Mouse (Mus musculus): Measurements from ENCODE around the gene Rpl3. TPM values are rescaled to one million over a fixed set of nuclear protein-coding genes. Genes with fewer than 3 reads are reported as not detected.

Rpl3 gene
- total RNA-seq, 2 experiments from 2014 or later, result 602 to 611 TPM

GRCm38 (mm10) chr15:80115866-80116794 lies 24.5 kb upstream of the Rpl3 start:
- DNase-seq, result no peak

DNA sequence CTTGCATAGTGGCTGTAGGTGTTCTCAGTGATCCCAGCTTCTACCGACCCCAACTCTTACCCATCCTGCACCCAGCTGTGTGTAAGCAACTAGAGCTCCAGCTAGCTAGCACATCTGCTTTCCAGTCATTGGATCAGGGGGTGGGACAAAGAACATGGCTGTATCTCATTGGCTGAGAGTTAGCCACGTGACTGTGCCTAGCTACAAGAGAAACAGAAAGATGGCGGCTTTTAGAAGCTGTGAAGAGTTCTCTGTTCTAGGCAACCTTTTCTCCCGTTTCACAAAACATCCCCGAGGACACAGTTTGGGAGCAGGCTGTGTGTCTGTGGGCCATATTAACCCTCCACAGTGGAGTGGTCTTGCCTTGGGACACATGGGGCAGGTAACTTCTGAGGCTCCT lies 23.6 kb upstream of the Rpl3 start:
- DNase-seq, result no peak

- DNase-seq, result no peak
Measured at GRCm38 (mm10) chr15:80114414-80114813, 22.7 kb upstream of the Rpl3 start.

DNA sequence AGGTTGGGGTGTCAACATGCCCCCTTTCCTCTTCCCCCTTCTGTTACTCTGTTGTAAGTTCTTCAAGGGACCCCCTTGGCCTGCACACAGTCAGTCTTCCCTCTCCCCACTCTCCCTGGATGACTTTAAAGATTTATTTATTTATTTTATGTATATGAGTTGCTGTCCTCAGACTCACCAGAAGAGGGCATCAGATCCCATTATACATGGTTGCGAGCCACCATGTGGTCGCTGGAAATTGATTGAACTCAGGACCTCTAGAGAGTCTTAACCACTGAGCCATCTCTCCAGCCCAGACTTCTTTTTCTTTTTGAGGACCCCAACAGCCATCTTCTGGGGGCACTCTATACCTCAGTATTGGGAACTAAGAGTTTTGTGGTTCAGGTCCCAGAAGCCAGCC lies 20.8 kb upstream of the Rpl3 start:
- DNase-seq, result no peak

- DNase-seq, result no peak
Measured at GRCm38 (mm10) chr15:80111436-80111835, 19.8 kb upstream of the Rpl3 start.

GRCm38 (mm10) chr15:80107575-80107974 lies 15.9 kb upstream of the Rpl3 start:
- no peak for DNase-seq

DNA sequence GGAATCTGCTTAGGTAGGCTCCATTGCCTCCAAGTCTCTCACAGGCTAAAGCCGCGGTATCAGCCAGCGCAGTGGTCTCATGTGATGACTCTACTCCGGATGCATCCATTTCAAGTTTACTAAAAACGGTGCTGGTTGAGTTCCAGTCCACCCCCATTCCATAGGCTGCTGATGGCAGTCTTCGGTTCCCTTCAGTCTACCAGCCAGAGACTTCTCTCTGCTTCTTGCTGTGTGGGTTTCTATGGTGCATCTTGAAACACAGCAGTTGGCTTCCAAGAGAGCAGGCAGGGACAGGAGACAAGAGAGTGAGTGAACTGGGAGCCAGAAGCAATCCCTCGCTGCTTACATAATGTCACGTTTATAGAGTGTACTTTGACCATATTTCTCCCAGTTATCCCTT lies 15.5 kb upstream of the Rpl3 start:
- no peak for DNase-seq

- DNase-seq, result no peak
Measured at GRCm38 (mm10) chr15:80105490-80106410, 14.1 kb upstream of the Rpl3 start.

GRCm38 (mm10) chr15:80102495-80102894 lies 10.8 kb upstream of the Rpl3 start:
- no peak for DNase-seq

- DNase-seq, result no peak
Measured at GRCm38 (mm10) chr15:80101503-80101902, 9.8 kb upstream of the Rpl3 start.

- DNase-seq, result no peak
Measured at GRCm38 (mm10) chr15:80100871-80101270, 9.2 kb upstream of the Rpl3 start.

GRCm38 (mm10) chr15:80100196-80100595 lies 8.5 kb upstream of the Rpl3 start:
- DNase-seq, result no peak

DNA sequence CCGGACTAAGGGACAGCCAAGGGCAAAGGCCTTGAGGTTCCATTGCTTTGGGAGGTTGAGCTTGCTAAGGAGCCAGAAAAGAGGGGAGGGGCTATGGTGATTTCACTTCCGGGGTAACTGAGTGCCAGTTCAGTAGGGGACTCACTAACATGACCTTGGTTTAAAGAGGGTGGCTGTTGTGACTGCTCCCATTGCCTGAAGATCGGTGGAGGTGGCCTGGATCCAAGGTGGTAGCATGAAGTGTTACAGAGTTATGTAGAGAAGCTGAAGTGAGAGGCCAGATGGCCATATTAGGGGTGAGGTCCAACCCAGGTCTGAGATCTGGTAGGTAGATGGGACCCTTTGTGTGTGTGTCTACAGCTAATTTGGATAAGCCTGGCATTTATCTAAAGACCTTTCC lies 7.8 kb upstream of the Rpl3 start:
- DNase-seq, result no peak

GRCm38 (mm10) chr15:80098809-80099208 lies 7.1 kb upstream of the Rpl3 start:
- peak; percentile 51 to 57 for DNase-seq

DNA sequence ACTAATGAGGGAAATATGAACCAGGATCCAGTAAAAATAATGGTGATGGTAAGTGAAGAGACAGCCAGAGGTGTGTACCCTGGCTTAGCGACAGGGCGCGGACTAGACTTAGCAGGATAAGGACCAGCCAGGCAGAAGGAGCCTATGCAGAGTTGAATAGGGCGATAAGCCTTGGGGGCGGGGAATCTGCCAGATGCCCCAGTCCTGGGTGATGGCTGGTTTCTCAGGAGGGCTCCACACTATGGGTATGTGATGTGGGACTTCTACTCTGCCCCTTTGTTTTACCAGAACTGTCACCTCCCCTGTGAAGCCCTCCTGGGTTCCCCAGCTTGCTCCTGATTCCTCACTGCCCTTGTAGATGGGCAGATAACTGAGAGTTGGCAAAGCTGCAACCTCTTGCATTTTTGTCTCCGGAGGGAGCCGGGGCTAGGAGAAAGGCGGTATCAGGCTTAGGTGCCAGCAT lies 6.4 kb upstream of the Rpl3 start:
- no peak for DNase-seq

DNA sequence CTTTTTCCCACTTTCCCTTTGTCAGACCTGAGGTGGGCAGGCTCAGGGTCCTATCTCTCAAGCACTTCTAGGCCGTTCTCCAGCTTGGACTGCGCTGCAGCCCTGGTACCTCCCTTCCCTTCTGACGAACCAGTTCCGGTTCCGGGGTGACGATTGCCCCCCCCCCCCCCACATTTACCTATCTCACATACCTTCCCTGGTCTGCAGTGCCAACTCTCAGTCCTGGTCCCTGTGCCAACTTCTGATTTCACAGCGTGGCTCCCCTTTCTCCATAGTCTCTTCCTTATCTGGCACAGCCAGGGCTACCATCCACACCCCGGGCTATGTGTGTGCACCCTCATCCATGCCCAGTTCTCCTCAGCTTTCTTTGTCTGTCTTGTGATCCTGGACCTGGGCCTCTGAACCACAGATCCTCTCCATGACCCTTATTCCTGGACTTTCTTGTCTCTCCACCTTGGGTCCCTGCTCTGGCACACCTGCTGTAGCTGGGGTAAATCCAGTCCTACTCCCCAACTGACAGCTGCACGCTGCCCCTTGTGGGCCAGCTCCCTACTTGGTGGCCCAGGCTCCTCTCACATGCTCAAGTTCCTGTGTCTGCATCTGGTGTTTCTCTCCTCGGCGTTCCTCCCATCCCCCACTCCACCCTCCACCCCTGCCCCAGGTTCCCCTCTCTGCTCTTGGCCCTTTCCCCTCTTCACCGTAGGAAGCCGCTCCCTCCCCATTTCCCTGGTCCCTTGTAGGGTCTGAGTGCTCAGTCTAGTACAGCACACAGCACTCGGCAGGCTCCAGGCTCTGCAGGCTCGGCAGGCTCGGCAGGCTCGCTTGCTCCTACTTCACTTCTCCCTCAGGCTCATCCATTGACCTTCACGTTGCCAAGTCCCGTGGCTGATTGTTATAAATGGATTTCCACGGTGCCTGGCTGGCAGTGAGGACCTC lies 5.5 kb upstream of the Rpl3 start:
- peak; percentile 76 to 81 for DNase-seq

- DNase-seq, result no peak
Measured at GRCm38 (mm10) chr15:80096406-80096805, 4.7 kb upstream of the Rpl3 start.

GRCm38 (mm10) chr15:80095596-80095995 lies 3.9 kb upstream of the Rpl3 start:
- no peak for DNase-seq

DNA sequence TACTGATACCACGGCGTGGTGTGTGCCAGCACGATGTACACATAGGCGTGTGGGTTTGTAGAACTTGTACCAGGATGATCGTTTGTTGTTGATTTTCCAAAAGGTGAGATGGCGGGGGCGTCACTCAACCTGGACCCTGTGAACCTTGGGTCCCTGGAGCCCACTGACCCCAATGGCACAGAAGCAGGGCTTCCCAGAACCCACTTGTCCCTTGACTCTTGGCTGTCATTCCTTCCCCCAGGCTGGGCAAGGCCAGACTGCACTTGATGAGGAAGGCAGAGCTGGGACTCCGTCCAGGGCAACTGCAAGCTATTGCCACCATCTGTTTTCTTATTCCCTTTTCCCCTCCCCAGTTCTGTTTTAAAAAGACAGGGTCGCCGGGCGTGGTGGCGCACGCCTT lies 2.5 kb upstream of the Rpl3 start:
- no peak for DNase-seq

- DNase-seq, result peak; percentile 56 to 59
Measured at GRCm38 (mm10) chr15:80092599-80092998, 931 bp upstream of the Rpl3 start.

GRCm38 (mm10) chr15:80092041-80092441 lies 373 bp upstream of the Rpl3 start:
- DNase-seq, result no peak

DNA sequence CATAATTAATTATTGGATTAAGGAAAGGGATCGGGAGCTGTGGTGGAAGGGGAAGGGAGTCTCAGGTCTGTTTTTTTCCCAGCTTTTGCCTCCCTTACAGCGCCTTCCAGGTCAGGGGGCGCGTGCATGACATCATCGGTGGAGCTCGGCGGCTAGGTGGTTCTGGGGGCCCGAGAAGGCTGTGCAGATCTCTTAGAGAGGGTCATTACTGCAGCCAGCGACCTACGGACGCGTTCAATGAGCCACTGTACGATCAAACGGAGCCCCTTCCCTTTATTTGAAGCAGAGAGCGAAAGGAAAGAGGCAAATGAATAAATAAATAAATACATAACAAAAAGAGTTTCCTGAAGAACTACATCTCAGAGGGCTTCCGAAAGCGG lies 937 bp downstream of the Rpl3 start:
- DNase-seq, result peak; percentile 34 to 57

Data from adrenal gland, postnatal 36 days (tissue).